Mouse (Mus musculus) testis, adult 2 months (tissue): ENCODE results near the gene Klk1b3. TPM values are rescaled to one million over a fixed set of nuclear protein-coding genes. Genes with fewer than 3 reads are reported as not detected.
"Not testable (repeated sequence)": the region's sequence is repeated elsewhere in the genome, so short reads cannot be mapped to it uniquely, and the experiment has no call there.

ENCODE experiments used
- H3K27ac ChIP-seq: fragments of 200-500 bp; 2 replicates; pipeline ENCODE4 v1.5.1; 2012; ENCODE audit warnings: low read depth, low read length; ENCODE audit not compliant: control insufficient read depth, insufficient read depth
- H3K27me3 ChIP-seq: fragments of 200-500 bp; 2 replicates; pipeline ENCODE4 v1.6.1; 2012; ENCODE audit warnings: mild to moderate bottlenecking, low read length, moderate library complexity; ENCODE audit not compliant: control insufficient read depth, insufficient read depth
- H3K36me3 ChIP-seq: fragments of 200-500 bp; 2 replicates; pipeline ENCODE4 v1.6.1; 2012; ENCODE audit warnings: mild to moderate bottlenecking, low read length; ENCODE audit not compliant: control insufficient read depth, insufficient read depth
- H3K4me1 ChIP-seq: fragments of 200-500 bp; 2 replicates; pipeline ENCODE4 v1.6.1; 2012; ENCODE audit warnings: low read length; ENCODE audit not compliant: control insufficient read depth, insufficient read depth
- H3K4me3 ChIP-seq: fragments of 200-500 bp; 2 replicates; pipeline ENCODE4 v1.5.1; 2012; ENCODE audit warnings: low read depth, mild to moderate bottlenecking, low read length, moderate library complexity, mixed read lengths; ENCODE audit not compliant: control insufficient read depth
- CTCF ChIP-seq: fragments of 200-500 bp; IDR thresholded peaks from 2 replicates; pipeline ENCODE4 v1.5.1; 2012; ENCODE audit warnings: low read depth, mild to moderate bottlenecking, inconsistent platforms, low read length, moderate library complexity; ENCODE audit not compliant: control insufficient read depth, insufficient read depth, insufficient replicate concordance
- POLR2A ChIP-seq: fragments of 200-500 bp; IDR thresholded peaks from 2 replicates; pipeline ENCODE4 v1.6.1; 2012; ENCODE audit warnings: low read depth, mild to moderate bottlenecking, inconsistent platforms, low read length, moderate library complexity; ENCODE audit not compliant: control insufficient read depth
- polyA plus RNA-seq: library from polyadenylated mRNA; depleted of rRNA; stranded (reverse); fragments of >200 nt; gene quantifications from 2 replicates; pipeline ENCODE4 v1.2.3, GENCODE M21; 2012; rRNA removed

Gene Klk1b3
- polyA plus RNA-seq, 1 experiment, result 5.2 TPM

DNA sequence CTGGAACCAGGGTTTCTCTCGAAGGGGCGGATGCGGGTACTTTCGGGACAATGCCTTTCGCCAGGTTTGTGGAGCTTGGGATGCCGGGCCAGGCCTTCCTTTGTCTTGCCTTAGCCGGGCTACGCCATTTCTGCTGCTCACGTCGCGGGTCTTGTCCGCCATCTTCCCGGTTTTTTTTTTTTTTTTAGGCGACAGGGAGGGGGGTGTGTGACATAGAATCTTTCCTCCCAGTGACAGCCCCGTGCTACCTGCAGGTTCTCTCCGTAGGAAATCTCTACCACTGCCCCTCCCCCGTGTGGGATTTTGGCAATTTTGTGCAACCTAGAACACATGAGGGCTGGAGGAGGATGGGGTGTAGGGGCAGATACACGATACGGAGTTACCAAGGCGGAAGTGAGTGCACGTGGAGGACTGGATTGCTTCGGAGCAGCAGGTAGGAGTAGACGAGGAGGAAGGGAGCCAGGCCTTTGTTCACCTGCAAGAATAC lies 49.0 kb downstream of the Klk1b3 start:
- peak overlapping the region; percentile 79 for H3K27ac ChIP-seq
- no peaks in the 10 kb centered on the region for H3K27me3 ChIP-seq
- no peaks in the 10 kb centered on the region for H3K36me3 ChIP-seq
- peak overlapping the region; percentile 85 for H3K4me3 ChIP-seq
- TF ChIP-seq POLR2A (no peak; the same call in 1 of the 2 replicates), CTCF (no peak)
- peaks cover 4% of the 10 kb centered on the region for H3K4me1 ChIP-seq

DNA sequence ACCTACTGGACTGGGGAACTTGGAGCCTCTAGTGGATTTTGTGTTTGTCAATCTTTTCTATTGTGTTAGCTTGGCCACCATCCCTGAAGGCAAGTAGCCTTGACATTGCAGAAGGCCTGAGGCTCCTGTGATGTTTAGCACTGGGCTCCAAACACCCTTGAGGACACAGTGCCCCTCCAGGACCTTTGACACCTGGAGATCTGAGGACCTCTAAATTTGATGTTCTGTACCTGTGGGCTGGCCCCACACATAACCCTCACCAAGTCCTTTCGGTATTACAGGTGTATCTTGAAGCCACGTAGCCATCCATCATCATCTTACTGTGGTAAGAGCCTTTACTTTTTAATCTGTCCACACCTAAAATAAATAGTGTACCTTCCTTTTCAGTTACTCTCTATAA lies 50.0 kb downstream of the Klk1b3 start:
- H3K4me3 ChIP-seq, result no peak overlapping the region
- peaks cover 4% of the 10 kb centered on the region for H3K4me1 ChIP-seq
- no peaks in the 10 kb centered on the region for H3K36me3 ChIP-seq
- no peak overlapping the region for H3K27ac ChIP-seq
- TF ChIP-seq POLR2A, result no peak
- no peak for TF ChIP-seq CTCF
- H3K27me3 ChIP-seq, result no peaks in the 10 kb centered on the region

DNA sequence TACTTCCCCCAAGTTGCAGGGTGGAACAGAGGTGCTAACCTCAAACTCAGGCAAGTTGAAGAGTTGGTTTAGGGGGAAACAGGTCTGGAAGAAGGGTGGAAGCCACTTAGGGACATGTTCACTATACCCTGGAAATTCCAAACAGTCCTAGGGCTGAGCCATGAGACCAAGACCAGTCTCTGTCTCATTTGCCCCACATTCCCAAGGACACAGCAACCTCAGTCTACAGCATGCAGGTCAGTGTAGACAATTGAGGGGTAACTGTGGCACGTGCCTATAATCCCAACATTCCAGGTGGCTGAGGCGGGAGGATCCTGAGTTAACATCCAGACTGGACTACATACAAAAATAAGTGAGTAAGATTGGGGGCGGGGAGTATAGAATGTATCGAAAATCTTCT lies 51.3 kb downstream of the Klk1b3 start:
- H3K27me3 ChIP-seq, result no peaks in the 10 kb centered on the region
- H3K4me1 ChIP-seq, result peaks cover 4% of the 10 kb centered on the region
- no peak overlapping the region for H3K4me3 ChIP-seq
- peak overlapping the region; percentile 62 for H3K27ac ChIP-seq
- TF ChIP-seq POLR2A, result no peak
- no peak for TF ChIP-seq CTCF
- H3K36me3 ChIP-seq, result no peaks in the 10 kb centered on the region

DNA sequence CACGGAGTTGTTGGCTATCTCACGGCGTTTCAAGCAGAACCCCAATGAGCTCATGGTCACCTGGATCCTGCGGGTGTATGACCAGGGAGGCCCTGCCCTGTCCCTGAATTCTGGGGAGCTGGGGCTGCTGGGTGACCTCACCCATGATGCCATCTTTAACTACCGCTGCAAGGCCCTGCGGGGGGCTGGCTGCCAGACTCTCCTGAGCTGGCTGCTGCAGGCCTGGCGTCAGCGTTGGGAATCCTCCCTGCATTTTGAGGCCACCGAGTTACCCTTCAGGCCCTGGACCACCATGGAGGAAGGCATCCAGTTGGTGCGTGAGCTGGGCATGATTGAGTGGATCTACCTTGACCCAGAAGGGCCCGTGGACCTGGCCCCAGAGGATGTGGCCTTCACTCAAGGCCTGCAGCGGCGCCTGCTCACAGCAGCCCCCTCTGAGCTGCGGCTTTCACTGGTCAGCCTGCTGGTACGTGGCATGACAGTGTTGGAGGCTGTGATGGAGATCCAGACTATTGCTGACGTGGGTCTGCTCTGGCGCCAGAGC lies 52.8 kb downstream of the Klk1b3 start:
- H3K4me1 ChIP-seq, H3K4me3 ChIP-seq: not testable (repeated sequence)

More for the DNA sequence above, 52.8 kb downstream of the Klk1b3 start:
- H3K27me3 ChIP-seq, H3K27ac ChIP-seq, H3K36me3 ChIP-seq: not testable (repeated sequence)

Other genes with a start within 250 kb of the Klk1b3 start
- gene Klk1b8, start 247.5 kb upstream of the Klk1b3 start, polyA plus RNA-seq, result 93.8 and 107 TPM in 2 replicates
- 1.1 and 2.1 TPM in 2 replicates for gene Klk1b1, start 231.4 kb upstream of the Klk1b3 start, polyA plus RNA-seq
- 13.8 and 14.9 TPM in 2 replicates for gene Klk1b9, start 222.1 kb upstream of the Klk1b3 start, polyA plus RNA-seq
- gene Klk1b11, start 202.3 kb upstream of the Klk1b3 start, polyA plus RNA-seq, result not detected in 2 replicates
- 13.7 and 14.6 TPM in 2 replicates for gene Klk1b26, start 186.0 kb upstream of the Klk1b3 start, polyA plus RNA-seq
- 41.9 and 52.7 TPM in 2 replicates for gene Klk1b27, start 145.9 kb upstream of the Klk1b3 start, polyA plus RNA-seq
- gene Klk1b21, start 95.9 kb upstream of the Klk1b3 start, polyA plus RNA-seq, result 72.1 and 73.2 TPM in 2 replicates
- gene Klk1b22, start 85.5 kb upstream of the Klk1b3 start, polyA plus RNA-seq, result 7.0 and 9.2 TPM in 2 replicates
- gene Klk1b16, start 61.4 kb upstream of the Klk1b3 start, polyA plus RNA-seq, result 0.89 and 1.9 TPM in 2 replicates
- 74.1 and 87.1 TPM in 2 replicates for gene Klk1b24, start 10.0 kb upstream of the Klk1b3 start, polyA plus RNA-seq
- 1.7 and 2.3 TPM in 2 replicates for gene Klk1b4, start 9.2 kb downstream of the Klk1b3 start, polyA plus RNA-seq
- gene Klk1b5, start 17.8 kb downstream of the Klk1b3 start, polyA plus RNA-seq, result 3.4 and 4.0 TPM in 2 replicates
- 12.6 and 17.1 TPM in 2 replicates for gene Klk1, start 27.2 kb downstream of the Klk1b3 start, polyA plus RNA-seq
- gene Gm36864, start 38.0 kb downstream of the Klk1b3 start, polyA plus RNA-seq, result 89.1 and 101 TPM in 2 replicates
- gene 1700028J19Rik, start 48.5 kb downstream of the Klk1b3 start, polyA plus RNA-seq, result 1,462 and 1,528 TPM in 2 replicates
- 53.2 and 55.4 TPM in 2 replicates for gene 2410002F23Rik, start 48.5 kb downstream of the Klk1b3 start, polyA plus RNA-seq
- 29.1 and 29.8 TPM in 2 replicates for gene Acp4, start 59.2 kb downstream of the Klk1b3 start, polyA plus RNA-seq
- 3,148 and 3,520 TPM in 2 replicates for gene Gm15517, start 63.3 kb downstream of the Klk1b3 start, polyA plus RNA-seq
- 1.7 and 3.1 TPM in 2 replicates for gene Clec11a, start 108.7 kb downstream of the Klk1b3 start, polyA plus RNA-seq
- 4.0 and 5.5 TPM in 2 replicates for gene Shank1, start 112.1 kb downstream of the Klk1b3 start, polyA plus RNA-seq
- 2.0 TPM in 2 replicates for gene Syt3, start 185.9 kb downstream of the Klk1b3 start, polyA plus RNA-seq
- 112 and 131 TPM in 2 replicates for gene 1700008O03Rik, start 187.6 kb downstream of the Klk1b3 start, polyA plus RNA-seq
- 0.46 and 0.55 TPM in 2 replicates for gene Lrrc4b, start 230.8 kb downstream of the Klk1b3 start, polyA plus RNA-seq